Mouse (Mus musculus) c-Kit-positive CD71-positive TER-119-negative erythroid progenitor cells, embryonic 14.5 days (primary cell): ENCODE data around the gene Kmt2d.

Experiments used
- DNase-seq: peaks from one replicate; pipeline ENCODE4 v3.0.0-alpha.2; 2013; ENCODE audit warnings: low read depth

Kmt2d gene

GRCm38 (mm10) chr15:98799396-98799795 lies 71.6 kb downstream of the Kmt2d start:
- DNase-seq = peak; percentile 63

GRCm38 (mm10) chr15:98798903-98799302 lies 72.1 kb downstream of the Kmt2d start:
- no peak for DNase-seq

GRCm38 (mm10) chr15:98797835-98798492 lies 73.0 kb downstream of the Kmt2d start:
- no peak for DNase-seq

GRCm38 (mm10) chr15:98796803-98797595 lies 74.0 kb downstream of the Kmt2d start:
- no peak for DNase-seq

- no peak for DNase-seq
Measured at GRCm38 (mm10) chr15:98793141-98793698, 77.8 kb downstream of the Kmt2d start.

GRCm38 (mm10) chr15:98792233-98793020 lies 78.6 kb downstream of the Kmt2d start:
- DNase-seq = no peak

- no peak for DNase-seq
Measured at GRCm38 (mm10) chr15:98791771-98792170, 79.2 kb downstream of the Kmt2d start.

- no peak for DNase-seq
Measured at GRCm38 (mm10) chr15:98791221-98791620, 79.8 kb downstream of the Kmt2d start.

- no peak for DNase-seq
Measured at GRCm38 (mm10) chr15:98790761-98791160, 80.2 kb downstream of the Kmt2d start.

- DNase-seq = no peak
Measured at GRCm38 (mm10) chr15:98789661-98790535, 81.1 kb downstream of the Kmt2d start, which contains the start of gene Wnt1. TSS of gene Wnt1 (plus strand) at chr15:98789857.

GRCm38 (mm10) chr15:98788972-98789660 lies 81.9 kb downstream of the Kmt2d start:
- DNase-seq = no peak

- DNase-seq = no peak
Measured at GRCm38 (mm10) chr15:98787930-98788329, 83.1 kb downstream of the Kmt2d start.

GRCm38 (mm10) chr15:98785744-98786143 lies 85.3 kb downstream of the Kmt2d start:
- DNase-seq = peak; percentile 38
